Mouse (Mus musculus): ENCODE measurements at regions not wholly inside any gene's neighbourhood (a gene's known extent, or its start where the extent isn't known, plus 50 kb on each side); places are given as distances from the start of the nearest gene placed in this dataset.

GRCm38 (mm10) chr4:154726636-154727045, 59.0 kb upstream of the Actrt2 start:
- intact Hi-C loops (cut with DNase I), result no loop called here
- DNase-seq, result no peak

GRCm38 (mm10) chr4:154727945-154728344, 60.3 kb upstream of the Actrt2 start:
- intact Hi-C loops (cut with DNase I), result no loop called here
- DNase-seq, result no peak

- intact Hi-C loops (cut with DNase I), result no loop called here
- no peak for DNase-seq
Measured at GRCm38 (mm10) chr4:154730646-154731045, 63.0 kb upstream of the Actrt2 start.

DNA sequence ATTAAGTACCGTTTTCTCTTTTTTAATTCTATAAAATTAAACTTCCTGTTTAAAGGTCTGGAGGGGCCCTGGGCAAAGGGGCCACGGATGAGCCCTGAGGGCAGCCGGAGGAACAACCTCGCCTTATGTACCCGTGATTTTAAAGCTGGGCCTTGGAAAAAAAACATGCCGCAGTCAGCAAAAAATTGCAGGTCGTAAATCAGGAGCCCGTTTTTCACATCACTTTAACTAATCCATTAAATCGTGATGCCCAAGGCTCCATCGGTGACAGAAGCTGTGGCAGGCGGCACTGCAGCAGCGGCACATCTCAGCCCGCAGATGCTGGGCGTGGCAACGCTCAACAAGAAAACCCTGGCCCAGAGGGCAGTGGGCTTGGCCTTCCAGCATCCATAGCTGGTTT, 63.7 kb upstream of the Actrt2 start:
- no peak for DNase-seq
- intact Hi-C loops (cut with DNase I), result no loop called here

GRCm38 (mm10) chr4:154736071-154736470, 68.4 kb upstream of the Actrt2 start:
- intact Hi-C loops (cut with DNase I), result no loop called here
- no peak for DNase-seq

DNA sequence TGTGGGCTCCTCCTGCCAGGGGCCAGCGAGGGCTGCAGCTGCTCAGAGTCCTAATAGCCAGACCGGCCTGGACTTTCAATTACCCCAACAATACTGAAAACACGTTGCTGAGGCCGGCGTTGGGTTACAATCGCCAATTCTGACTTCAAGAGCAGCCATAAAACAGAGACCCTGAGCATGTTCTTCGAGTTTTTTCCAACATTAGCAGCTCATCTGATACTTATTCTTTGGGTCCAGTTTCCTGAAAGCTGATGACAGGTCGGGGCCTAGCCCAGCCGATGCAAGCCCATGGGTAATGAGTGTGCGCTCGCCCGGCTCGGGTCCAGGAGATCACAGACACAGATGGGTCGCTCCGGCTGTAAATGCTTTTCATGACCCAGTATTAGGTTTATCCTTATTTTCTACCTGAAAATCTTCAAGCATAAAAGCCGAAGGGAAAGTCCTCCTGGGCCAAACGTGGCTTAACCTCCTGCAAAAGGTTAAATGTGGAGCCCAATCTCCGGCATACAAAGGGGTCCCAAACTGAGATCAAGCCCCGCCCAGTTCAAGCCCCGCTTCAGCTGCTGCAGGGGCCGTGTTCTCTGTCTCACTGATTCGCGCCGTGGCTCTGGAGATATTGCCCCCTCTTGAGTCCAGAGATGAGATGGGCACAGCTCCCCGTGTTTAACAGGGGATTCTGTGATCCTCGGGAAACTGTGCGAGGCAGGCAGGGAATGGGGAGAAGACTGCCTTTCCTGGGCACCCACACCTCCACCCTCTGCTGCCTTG, 73.6 kb upstream of the Actrt2 start:
- intact Hi-C loops (cut with DNase I), result no loop called here
- DNase-seq, result no peak

GRCm38 (mm10) chr4:154746323-154747005, 78.8 kb upstream of the Actrt2 start:
- no peak for DNase-seq
- intact Hi-C loops (cut with DNase I), result no loop called here

DNA sequence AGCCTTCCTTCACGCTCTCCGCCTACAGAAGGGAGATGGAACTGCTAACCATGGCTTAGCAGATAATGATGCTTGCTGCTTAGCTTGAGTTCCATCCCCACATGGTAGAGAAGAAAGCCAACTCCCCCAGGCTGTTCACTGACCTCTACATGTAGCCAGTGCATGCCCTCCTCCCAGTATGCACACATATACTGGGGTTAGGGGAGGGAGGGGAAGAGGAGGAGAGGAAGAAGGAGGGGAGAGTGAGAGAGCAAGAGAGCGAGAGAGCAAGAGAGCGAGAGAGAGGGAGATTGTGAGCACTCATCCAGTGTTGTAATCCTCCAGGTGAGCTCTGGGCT, 79.3 kb upstream of the Actrt2 start:
- intact Hi-C loops (cut with DNase I), result no loop called here
- DNase-seq, result no peak

GRCm38 (mm10) chr4:154749160-154749559, 81.5 kb upstream of the Actrt2 start:
- peak; percentile 10 to 12 for DNase-seq

GRCm38 (mm10) chr4:154749996-154750395, 82.3 kb upstream of the Actrt2 start:
- intact Hi-C loops (cut with DNase I), result no loop called here
- no peak for DNase-seq

More at GRCm38 (mm10) chr4:154749160-154749559, 81.5 kb upstream of the Actrt2 start:
- intact Hi-C loops (cut with DNase I), result no loop called here

DNA sequence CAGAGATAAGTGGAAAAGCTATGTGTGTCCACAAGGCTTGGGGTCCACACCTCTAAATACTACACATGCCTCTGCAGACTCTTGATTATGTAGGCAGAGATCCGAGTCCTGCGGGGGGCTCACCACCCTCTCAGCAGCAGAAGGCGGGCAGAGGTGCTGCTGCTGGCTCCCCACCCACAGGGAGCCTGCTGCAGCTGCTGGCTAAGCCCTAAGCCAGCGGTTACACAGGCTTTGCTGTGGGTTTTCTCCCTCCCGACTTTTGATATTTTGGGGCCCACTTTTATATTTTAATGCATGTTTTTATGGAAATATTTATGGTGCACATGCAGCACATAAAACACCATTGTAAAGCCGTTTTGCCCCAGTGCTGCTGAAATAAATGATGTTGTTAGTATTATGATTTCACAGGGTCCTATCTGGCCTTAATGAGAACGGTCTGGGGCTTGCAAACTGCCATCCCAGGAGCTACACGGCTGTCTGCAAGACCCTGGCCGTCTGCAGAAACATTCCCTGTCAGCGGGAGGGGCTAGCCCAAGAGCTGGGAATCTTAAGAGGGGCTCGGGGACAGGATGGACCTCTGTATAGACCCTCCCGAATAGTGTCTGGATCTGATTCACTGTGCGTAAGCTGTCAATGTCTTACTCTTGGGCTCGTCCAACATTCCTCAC, 82.9 kb upstream of the Actrt2 start:
- DNase-seq, result no peak
- intact Hi-C loops (cut with DNase I), result no loop called here

DNA sequence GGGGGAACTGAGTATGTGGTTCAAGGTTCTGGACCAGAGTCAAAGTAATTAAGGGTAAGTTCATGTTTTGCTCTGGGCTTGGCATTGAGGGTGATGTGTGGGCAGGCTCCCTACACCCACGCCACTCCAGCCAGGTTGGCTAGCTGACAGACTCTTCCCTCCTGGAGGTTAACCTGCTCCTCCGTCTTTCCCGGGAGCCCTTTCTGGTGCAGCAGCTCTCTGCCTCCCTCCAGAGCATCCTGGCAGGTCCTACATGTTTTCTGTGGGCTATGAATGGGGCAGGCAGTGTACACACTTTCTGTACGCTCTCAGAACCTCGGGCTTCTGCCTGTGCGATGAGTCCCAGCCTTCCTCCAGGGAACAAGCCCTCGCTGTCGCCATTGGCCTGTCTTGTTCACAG, 82.8 kb upstream of the Ttc34 start:
- DNase-seq, result peak in 1 of 2 experiments; percentile 6

DNA sequence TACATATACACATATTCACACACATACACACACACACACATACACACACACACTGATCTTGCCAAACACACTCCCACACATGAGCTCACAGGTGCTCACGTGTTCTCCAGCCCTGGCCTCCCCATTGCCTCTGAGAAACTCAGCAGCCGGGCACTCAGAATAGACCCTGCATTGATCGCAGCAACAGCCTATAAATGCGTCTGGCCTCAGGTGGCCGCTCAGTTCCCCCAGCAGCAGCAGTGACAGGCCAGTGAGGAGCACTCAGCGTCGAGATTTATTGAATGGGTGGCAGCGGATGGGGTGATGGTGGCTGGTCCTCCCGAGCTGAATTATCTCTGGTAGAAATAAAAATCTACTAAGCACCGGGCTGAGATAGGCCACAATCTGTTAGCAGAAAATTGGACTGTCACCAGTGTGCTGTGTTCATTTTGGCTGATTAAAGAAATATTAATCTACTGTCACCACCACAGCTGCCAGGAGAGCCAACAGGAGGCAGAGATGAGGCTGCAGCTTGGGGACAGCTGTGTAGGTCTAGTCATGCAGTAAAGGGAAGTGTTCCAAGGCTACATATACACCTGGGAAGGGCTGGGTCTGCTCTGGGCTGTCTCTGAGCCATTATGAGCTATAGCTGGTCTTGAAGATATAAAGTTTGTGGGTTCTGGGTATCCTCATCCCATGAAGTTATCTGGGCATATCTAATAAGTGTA, 80.4 kb upstream of the Ttc34 start:
- DNase-seq, result no peak
- intact Hi-C loops (cut with DNase I), result no loop called here

More for the DNA sequence above, 82.8 kb upstream of the Ttc34 start:
- intact Hi-C loops (cut with DNase I), result loop anchor here (2.0 kb wide), 1 partner anchor 426 kb away; no protein-coding TSS in a partner anchor

DNA sequence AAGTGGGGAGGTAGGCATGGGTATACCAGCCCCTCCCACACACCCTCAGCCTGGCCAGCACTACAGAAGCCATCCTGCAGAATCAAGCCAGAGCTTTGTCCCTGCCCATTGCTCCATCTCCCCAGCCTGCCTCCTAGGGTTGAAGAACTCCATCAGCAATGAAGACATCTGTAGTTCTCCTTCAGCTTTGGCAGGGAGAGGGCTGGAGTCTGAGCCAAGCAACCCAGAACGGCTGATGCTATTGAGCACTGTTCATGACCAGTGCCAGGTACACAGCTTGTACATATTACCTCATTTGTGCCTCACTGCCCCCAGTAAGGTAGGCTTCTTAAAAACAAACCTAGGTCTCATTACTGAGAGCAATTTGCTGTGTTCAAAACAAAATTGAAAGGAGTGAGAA, 77.4 kb upstream of the Ttc34 start:
- intact Hi-C loops (cut with DNase I), result no loop called here
- no peak for DNase-seq

GRCm38 (mm10) chr4:154764238-154764637, 73.0 kb upstream of the Ttc34 start:
- DNase-seq, result no peak
- intact Hi-C loops (cut with DNase I), result no loop called here

GRCm38 (mm10) chr4:154766158-154766557, 71.1 kb upstream of the Ttc34 start:
- DNase-seq, result no peak

GRCm38 (mm10) chr4:154771330-154772076, 65.8 kb upstream of the Ttc34 start:
- intact Hi-C loops (cut with DNase I), result no loop called here
- no peak for DNase-seq

More at GRCm38 (mm10) chr4:154766158-154766557, 71.1 kb upstream of the Ttc34 start:
- intact Hi-C loops (cut with DNase I), result no loop called here

GRCm38 (mm10) chr4:154772077-154772462, 65.2 kb upstream of the Ttc34 start:
- no peak for DNase-seq
- intact Hi-C loops (cut with DNase I), result no loop called here

DNA sequence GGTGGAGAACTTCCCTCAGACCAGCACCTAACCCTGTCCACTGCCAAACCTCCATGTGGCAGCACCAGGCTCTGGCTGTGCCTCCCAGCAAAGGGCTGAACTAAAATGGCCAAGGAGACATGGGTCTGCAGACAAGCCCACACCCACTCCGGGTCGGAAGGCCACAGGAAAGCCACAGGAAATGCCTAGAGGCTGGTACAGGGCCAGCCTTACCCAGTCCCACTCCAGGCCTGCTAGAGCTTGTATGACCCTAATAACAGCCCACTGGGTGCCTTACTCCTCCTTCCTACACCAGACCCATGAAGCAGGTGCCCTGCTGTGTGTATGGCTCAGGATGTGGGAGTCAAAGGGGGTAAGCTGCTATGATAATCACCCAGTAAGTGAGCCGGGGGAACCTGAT, 63.4 kb upstream of the Ttc34 start:
- intact Hi-C loops (cut with DNase I), result no loop called here
- DNase-seq, result no peak

- DNase-seq, result no peak
- intact Hi-C loops (cut with DNase I), result no loop called here
Measured at GRCm38 (mm10) chr4:154774332-154774731, 62.9 kb upstream of the Ttc34 start.
